Mouse (Mus musculus): ENCODE measurements at regions not wholly inside any gene's neighbourhood (a gene's known extent, or its start where the extent isn't known, plus 50 kb on each side); places are given as distances from the start of the nearest gene placed in this dataset.

DNA sequence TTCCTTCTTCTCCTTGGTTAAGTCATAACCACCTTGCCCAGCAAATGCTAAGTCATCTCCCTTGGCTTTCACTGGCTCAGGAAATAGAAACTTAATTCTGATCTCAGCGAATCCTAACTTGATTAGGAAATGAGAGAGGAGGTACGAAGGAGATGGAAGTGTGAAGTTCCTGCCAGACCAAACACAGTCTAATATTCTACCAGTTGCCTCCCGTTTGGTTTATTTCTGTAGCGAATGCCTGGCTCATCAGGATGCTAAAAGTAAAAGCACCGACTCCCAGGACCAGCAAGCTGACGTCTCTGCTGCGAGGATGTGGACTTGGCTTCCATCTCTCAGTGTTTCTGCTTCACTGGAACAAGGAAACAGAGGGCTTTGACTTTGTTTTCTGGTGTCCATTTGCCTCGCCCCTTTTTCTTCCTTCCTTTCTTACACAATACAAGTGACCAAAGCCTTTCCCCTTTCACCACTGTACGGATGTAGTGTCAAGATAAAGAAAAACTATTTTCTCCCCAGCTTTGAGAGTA, 204.3 kb downstream of the Dusp6 start:
- Histone ChIP-seq H3K4me3 (no peak overlapping the region), H3K9ac (ENCODE audit: low read depth, low read length) (peak overlapping the region; percentile 41; the same call in 1 of the 2 replicates), H3K36me3 (ENCODE audit: control insufficient read depth, insufficient read depth, low read length) (peaks cover 3% of the 10 kb centered on the region), H3K27ac (peak overlapping the region; percentile 74), H3K4me1 (ENCODE audit: control insufficient read depth, insufficient read depth, low read length) (peaks cover 9% of the 10 kb centered on the region), H3K79me2 (replicated peaks; ENCODE audit: control insufficient read depth, insufficient read depth, low read length) (no peaks in the 10 kb centered on the region), H3K27me3 (ENCODE audit: control insufficient read depth, insufficient read depth, low read length) (no peaks in the 10 kb centered on the region)
- 27% methylated on average over 9 of the region's 9 CpGs for WGBS
- intact Hi-C loops (cut with DNase I) = no loop called here
- peak; percentile 43 to 52 for DNase-seq
- TF ChIP-seq EP300 (IDR thresholded peaks at IDR 0.05; ENCODE audit: insufficient read depth, low read depth, low read length) (0 out of 2 replicates have a peak, but pooled peaks have one; percentile 24), POLR2A (IDR thresholded peaks at IDR 0.05; ENCODE audit: insufficient read depth, low read depth, low read length) (peak; percentile 63), CTCF (IDR thresholded peaks at IDR 0.05) (no peak)

DNA sequence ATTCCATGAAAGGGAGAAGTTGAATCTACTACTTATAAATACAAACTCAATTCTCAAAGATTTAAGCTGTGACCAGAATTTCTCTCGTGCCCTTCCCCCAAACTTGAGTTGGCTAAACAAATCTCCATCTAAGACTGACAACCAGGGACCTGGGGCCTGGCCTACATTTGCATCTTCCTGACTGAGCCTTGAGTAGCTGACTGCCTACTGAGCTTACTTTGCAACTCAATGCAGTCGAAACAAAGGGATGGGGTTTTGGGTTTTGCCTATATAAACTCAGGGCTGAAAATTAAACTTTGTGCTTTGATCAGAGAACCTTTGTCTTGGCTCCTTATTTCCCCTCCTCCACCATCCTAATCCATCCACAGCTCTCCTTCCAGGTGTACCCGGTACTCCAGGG, 205.9 kb downstream of the Dusp6 start:
- no peak overlapping the region for H3K4me3 ChIP-seq
- intact Hi-C loops (cut with DNase I) = no loop called here
- no peak overlapping the region for H3K27ac ChIP-seq
- H3K36me3 ChIP-seq (ENCODE audit: control insufficient read depth, insufficient read depth, low read length) = peaks cover 3% of the 10 kb centered on the region
- H3K27me3 ChIP-seq (ENCODE audit: control insufficient read depth, insufficient read depth, low read length) = no peaks in the 10 kb centered on the region
- no peaks in the 10 kb centered on the region for H3K79me2 ChIP-seq (replicated peaks; ENCODE audit: control insufficient read depth, insufficient read depth, low read length)
- H3K4me1 ChIP-seq (ENCODE audit: control insufficient read depth, insufficient read depth, low read length) = peaks cover 9% of the 10 kb centered on the region
- no peak for DNase-seq
- no peak overlapping the region for H3K9ac ChIP-seq (ENCODE audit: low read depth, low read length)
- TF ChIP-seq POLR2A (IDR thresholded peaks at IDR 0.05; ENCODE audit: insufficient read depth, low read depth, low read length) = no peak
- TF ChIP-seq CTCF (IDR thresholded peaks at IDR 0.05) = no peak
- no peak for TF ChIP-seq EP300 (IDR thresholded peaks at IDR 0.05; ENCODE audit: insufficient read depth, low read depth, low read length)
- WGBS = 88% methylated on average over 3 of the region's 3 CpGs

DNA sequence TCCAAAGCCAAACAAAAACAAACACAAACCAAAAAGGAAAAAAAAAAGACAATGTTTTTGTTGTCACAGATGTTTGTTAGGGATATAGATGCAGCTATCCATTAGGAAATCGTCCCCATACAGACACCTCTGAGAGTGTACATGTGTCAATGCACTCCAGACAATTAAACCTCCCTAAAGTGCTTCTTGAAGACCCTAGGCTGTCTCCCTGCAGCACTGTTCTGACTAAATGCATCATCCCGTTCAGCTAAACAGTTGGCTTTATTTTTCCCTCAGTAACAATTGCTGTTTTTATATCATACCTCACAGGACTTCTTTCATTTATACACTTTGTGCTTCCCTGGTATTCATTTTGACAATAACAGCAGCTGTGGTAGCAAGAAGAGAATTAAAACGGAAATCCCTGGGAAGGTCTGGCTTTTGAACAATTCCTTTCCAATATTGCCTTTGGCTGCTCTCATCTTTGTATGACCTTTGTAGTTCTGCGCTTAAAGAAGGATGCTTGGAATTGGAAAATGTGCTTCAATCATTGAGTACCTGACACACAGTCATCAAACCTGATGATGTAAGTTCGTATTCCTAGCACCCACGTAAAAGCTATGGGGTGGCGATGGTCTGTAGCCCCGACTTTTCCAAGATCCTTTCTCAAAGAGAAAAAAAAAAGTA, 208.9 kb downstream of the Dusp6 start:
- Histone ChIP-seq H3K79me2 (replicated peaks; ENCODE audit: control insufficient read depth, insufficient read depth, low read length) (no peaks in the 10 kb centered on the region), H3K9ac (ENCODE audit: low read depth, low read length) (no peak overlapping the region), H3K4me3 (no peak overlapping the region), H3K27ac (no peak overlapping the region; the same call in 1 of the 2 replicates), H3K4me1 (ENCODE audit: control insufficient read depth, insufficient read depth, low read length) (peaks cover 9% of the 10 kb centered on the region), H3K36me3 (ENCODE audit: control insufficient read depth, insufficient read depth, low read length) (peaks cover 3% of the 10 kb centered on the region), H3K27me3 (ENCODE audit: control insufficient read depth, insufficient read depth, low read length) (no peaks in the 10 kb centered on the region)
- intact Hi-C loops (cut with DNase I) = no loop called here
- no peak for DNase-seq
- TF ChIP-seq CTCF (IDR thresholded peaks at IDR 0.05) (no peak), EP300 (IDR thresholded peaks at IDR 0.05; ENCODE audit: insufficient read depth, low read depth, low read length) (no peak)
- WGBS = 55% methylated on average over 8 of the region's 8 CpGs

DNA sequence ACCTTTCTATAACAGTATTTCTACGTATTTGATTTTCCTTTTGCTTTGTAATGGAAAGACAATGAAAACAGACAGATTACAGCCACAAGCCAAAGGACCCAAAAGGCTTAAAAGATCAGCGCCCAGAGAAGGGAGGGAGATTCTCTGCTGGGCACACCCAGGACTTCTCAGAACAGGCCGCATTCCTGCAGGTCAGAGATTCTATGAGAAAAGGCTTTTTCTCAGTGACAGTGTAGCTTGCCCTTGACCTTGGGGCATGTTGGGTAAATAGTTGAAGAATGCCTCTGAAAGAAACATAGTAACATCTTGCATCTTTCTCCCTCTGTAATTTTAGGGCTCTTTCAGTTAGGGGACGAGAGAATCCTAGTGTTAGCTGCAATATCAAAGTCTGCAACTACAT, 209.8 kb downstream of the Dusp6 start:
- Histone ChIP-seq H3K36me3 (ENCODE audit: control insufficient read depth, insufficient read depth, low read length) (peaks cover 3% of the 10 kb centered on the region), H3K4me1 (ENCODE audit: control insufficient read depth, insufficient read depth, low read length) (peaks cover 3% of the 10 kb centered on the region), H3K4me3 (no peak overlapping the region), H3K79me2 (replicated peaks; ENCODE audit: control insufficient read depth, insufficient read depth, low read length) (no peaks in the 10 kb centered on the region), H3K27me3 (ENCODE audit: control insufficient read depth, insufficient read depth, low read length) (no peaks in the 10 kb centered on the region), H3K9ac (ENCODE audit: low read depth, low read length) (no peak overlapping the region), H3K27ac (no peak overlapping the region)
- TF ChIP-seq CTCF (IDR thresholded peaks at IDR 0.05) = no peak
- no peak for TF ChIP-seq POLR2A (IDR thresholded peaks at IDR 0.05; ENCODE audit: insufficient read depth, low read depth, low read length)
- TF ChIP-seq EP300 (IDR thresholded peaks at IDR 0.05; ENCODE audit: insufficient read depth, low read depth, low read length) = no peak
- WGBS = 79% methylated on average over 4 of the region's 4 CpGs
- DNase-seq = no peak
- intact Hi-C loops (cut with DNase I) = no loop called here

DNA sequence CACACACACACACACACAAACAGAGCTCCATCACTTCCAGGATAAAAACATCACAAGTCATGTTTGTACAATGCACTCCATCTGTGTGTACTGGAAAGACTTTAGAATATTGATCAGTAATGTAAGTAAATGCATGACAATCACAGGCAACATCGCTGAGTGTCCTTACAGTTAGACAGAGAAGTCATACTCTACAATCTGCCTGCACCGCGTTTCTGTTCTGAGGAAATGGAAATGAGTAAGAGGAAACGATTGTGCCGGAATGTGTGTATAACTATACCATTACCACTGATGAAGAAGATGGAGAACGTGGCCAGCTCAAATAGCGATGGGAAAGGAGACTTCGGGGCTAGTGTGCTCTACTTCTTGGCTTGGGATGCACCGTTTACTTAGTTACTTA, 210.7 kb downstream of the Dusp6 start:
- WGBS = 73% methylated on average over 9 of the region's 9 CpGs
- H3K4me1 ChIP-seq (ENCODE audit: control insufficient read depth, insufficient read depth, low read length) = peaks cover 2% of the 10 kb centered on the region
- no peak overlapping the region for H3K4me3 ChIP-seq
- H3K9ac ChIP-seq (ENCODE audit: low read depth, low read length) = no peak overlapping the region
- no peak overlapping the region for H3K27ac ChIP-seq
- intact Hi-C loops (cut with DNase I) = no loop called here
- no peaks in the 10 kb centered on the region for H3K27me3 ChIP-seq (ENCODE audit: control insufficient read depth, insufficient read depth, low read length)
- TF ChIP-seq POLR2A (IDR thresholded peaks at IDR 0.05; ENCODE audit: insufficient read depth, low read depth, low read length) (no peak), EP300 (IDR thresholded peaks at IDR 0.05; ENCODE audit: insufficient read depth, low read depth, low read length) (no peak), CTCF (IDR thresholded peaks at IDR 0.05) (no peak)
- H3K79me2 ChIP-seq (replicated peaks; ENCODE audit: control insufficient read depth, insufficient read depth, low read length) = no peaks in the 10 kb centered on the region
- no peak for DNase-seq
- no peaks in the 10 kb centered on the region; the same call in 1 of the 2 replicates for H3K36me3 ChIP-seq (ENCODE audit: control insufficient read depth, insufficient read depth, low read length)

DNA sequence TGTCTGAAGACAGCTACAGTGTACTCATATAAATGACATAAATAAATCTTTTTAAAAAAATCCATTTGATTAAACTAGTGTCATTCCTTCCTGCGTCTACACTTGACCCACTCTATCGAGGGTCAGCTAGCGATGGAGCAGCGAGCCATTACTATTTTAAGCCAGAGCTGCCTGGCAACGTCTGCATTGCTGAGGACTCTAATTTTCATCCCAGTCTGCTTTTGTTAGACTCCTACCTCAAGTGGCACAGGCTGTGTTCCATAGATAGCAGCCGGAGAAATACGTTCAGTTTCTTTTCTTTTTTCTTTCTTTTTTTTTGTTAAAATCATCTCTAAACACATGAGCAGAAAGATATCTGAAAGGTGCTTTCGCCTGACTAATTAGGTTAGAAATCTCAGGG, 211.5 kb downstream of the Dusp6 start:
- H3K9ac ChIP-seq (ENCODE audit: low read depth, low read length) = no peak overlapping the region
- intact Hi-C loops (cut with DNase I) = no loop called here
- no peaks in the 10 kb centered on the region for H3K27me3 ChIP-seq (ENCODE audit: control insufficient read depth, insufficient read depth, low read length)
- TF ChIP-seq POLR2A (IDR thresholded peaks at IDR 0.05; ENCODE audit: insufficient read depth, low read depth, low read length) (no peak), CTCF (IDR thresholded peaks at IDR 0.05) (peak; percentile 21; the same call in 1 of the 2 replicates)
- H3K27ac ChIP-seq = no peak overlapping the region
- no peak overlapping the region for H3K4me3 ChIP-seq
- no peaks in the 10 kb centered on the region for H3K79me2 ChIP-seq (replicated peaks; ENCODE audit: control insufficient read depth, insufficient read depth, low read length)
- 46% methylated on average over 8 of the region's 8 CpGs for WGBS
- no peaks in the 10 kb centered on the region; the same call in 1 of the 2 replicates for H3K36me3 ChIP-seq (ENCODE audit: control insufficient read depth, insufficient read depth, low read length)
- DNase-seq = no peak
- H3K4me1 ChIP-seq (ENCODE audit: control insufficient read depth, insufficient read depth, low read length) = peaks cover 2% of the 10 kb centered on the region
